Mouse (Mus musculus) monocyte, adult 2 months (primary cell): Measurements from ENCODE around the gene Lpar2.
A peak's percentile ranks its signal among the peaks of the same experiment; 100 is the strongest.

ENCODE experiments used
- DNase-seq, 2 experiments: peaks; one replicate each; pipeline ENCODE4 v3.0.0; 2022; ENCODE audit warnings: low spot score in 2 of 2, low read depth in 1 of 2

Gene Lpar2

DNA sequence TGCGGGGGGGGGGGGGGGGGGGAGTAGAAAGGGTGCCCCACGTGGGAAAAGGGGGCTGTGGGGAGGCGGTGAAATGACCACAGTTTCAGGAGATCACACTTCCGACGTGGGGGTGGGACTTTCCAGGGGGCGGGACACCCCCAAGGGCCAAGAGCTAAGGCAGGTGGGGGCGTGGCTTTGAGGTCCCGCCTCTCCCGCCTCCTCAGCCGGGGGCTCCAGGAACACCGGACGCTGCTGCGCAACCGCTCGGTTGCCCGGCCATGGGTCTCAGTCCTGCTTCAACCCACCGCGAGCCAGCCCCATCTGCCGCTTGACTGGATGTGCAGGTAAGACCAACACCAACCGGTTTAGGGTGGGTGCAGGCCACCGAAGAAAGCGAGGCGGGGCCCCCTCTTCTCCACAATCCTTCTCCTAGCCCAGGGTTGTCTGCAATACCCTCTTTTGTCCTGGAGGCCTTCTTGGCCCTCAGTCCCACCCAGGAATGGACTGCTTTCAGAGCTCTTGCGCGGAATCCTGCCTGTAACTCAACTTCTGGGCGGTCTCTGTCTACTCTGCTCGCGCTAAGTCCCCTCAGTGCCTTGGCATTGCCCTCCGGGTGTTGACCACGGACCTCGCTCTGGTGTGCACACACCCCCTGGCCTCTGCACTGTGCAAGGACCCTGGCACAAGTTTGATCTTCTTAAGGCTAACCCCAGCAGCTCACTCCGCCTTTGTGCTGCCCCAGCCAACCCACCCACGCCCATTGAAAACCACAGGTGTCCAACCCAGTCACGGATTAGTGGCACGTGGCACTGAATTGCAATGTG is at the start of gene Lpar2:
TSS of gene Lpar2 (plus strand) at position 44 of the 806 bp plus-strand sequence.
- DNase-seq, result no peak

GRCm38 (mm10) chr8:69774503-69775148 is 47.6 kb upstream of the Lpar2 start, which contains the start of gene Gm20422:
TSS of gene Gm20422 (minus strand) at chr8:69774886.
- DNase-seq, result peak; percentile 64 to 79

GRCm38 (mm10) chr8:69775149-69775534 is 47.1 kb upstream of the Lpar2 start:
- DNase-seq, result no peak

DNA sequence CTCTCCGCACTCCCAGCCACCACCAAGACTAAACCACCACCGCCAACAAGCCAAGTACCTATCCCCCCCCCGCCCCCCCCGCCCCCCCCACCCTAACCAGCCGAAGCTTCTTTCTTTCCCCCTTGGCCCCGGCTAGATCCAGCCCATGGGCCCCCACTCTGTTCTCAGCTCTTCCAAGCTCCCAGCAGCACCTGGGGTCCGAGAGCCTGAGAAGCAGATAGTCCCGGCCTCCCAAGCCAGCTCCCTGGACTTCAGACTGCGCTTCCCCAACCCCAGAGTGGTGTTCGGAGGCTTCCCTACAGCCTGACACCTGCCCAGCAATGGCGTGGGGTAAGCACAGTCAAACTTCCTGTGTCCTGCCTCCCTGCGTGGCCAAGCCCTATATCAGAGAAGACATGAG is 45.1 kb upstream of the Lpar2 start:
- no peak for DNase-seq

GRCm38 (mm10) chr8:69789105-69789504 is 33.1 kb upstream of the Lpar2 start:
- DNase-seq, result no peak

DNA sequence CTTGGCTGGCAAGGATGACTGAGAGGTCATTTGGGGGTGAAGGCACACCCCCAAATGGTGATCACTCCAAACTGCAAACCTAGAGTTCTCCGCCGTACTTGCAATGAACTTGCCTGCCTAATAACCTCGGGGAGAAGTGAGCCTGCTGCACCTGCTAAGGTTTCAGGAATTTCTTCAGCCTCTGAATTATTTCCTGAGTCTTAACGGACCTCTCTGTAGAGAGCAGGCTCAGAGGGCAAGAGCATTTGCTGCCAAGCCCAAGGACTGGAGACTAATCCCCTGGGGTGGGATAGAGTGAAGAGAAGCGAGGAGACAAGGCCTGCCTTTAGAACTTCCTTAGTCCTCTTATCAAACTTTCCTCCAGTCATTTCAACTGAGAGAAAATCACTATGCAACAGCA is 32.5 kb upstream of the Lpar2 start:
- no peak for DNase-seq

DNA sequence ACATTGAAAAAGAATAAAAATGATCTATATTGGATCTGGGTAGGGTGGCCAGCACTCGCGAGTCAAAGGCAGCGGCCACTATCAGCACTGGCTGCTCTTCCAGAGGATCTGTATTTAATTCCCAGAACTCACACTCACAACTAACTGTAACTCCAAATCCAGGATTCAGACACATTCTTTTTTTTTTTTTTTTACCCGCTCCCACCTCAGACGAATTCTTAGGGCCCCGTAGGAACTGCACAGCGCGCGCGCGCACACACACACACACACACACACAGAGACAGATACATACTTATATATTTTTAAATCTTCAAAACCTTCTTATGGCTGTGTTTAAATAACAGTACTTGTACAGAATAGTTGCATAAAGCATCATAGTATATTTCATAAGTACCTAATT is 31.9 kb upstream of the Lpar2 start:
- DNase-seq, result no peak

- DNase-seq, result peak; percentile 62 to 74
These were observed 31.4 kb upstream of the Lpar2 start, which contains the start of the genes Atp13a1 and Zfp866 for GRCm38 (mm10) chr8:69790773-69791367. TSS of gene Atp13a1 (plus strand) at chr8:69791163. TSS of gene Zfp866 (minus strand) at chr8:69791178.

DNA sequence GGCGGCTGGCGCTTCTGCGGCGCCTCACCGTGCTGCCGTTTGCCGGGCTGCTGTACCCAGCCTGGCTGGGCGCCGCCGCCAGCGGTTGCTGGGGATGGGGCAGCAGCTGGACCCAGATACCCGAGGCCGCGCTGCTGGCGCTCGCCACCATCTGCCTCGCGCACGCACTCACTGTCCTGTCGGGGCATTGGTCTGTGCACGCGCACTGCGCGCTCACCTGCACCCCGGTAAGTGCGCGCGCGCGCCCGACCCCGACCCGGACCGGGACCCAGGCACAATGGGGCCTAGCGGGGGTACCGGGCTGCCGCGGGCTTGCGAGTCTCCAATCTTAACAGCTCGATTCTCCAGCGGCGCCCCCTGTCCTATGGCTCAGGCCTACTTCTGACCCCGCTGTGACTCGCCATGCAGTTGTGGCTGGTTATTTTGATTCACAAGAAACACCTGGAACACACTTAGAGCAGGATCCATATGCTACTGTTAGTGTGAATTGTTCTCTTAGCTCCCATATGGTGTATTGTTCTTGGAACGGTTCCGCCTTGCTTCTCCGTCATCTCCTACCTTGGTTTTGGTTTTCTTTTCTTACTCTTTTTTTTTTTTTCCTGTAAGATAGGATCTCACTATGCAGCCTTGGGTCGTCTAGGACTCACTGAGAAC is 30.7 kb upstream of the Lpar2 start:
- no peak for DNase-seq

GRCm38 (mm10) chr8:69793666-69794065 is 28.6 kb upstream of the Lpar2 start:
- no peak for DNase-seq

DNA sequence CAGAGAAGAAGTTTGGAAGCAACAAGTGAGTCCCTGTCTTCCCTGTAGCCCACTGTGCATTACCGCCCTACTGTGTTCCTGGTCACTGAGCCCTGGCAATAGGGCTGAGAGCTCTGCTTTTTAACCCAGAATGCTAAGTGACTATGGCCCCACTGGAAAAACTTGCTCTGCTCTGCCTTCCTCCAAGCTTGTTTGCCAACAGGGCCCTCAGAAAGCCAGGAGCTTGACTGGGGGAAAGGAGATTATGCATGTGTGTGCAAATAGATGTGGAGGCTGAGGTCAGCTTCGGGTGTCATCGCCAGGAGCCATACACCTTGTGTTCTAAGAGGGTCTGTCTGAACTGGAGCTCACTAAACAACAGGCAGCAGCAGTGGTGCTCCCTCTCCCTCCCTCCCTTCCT is 28.1 kb upstream of the Lpar2 start:
- no peak for DNase-seq

- DNase-seq, result no peak
These were observed 27.3 kb upstream of the Lpar2 start for GRCm38 (mm10) chr8:69794901-69795300.

DNA sequence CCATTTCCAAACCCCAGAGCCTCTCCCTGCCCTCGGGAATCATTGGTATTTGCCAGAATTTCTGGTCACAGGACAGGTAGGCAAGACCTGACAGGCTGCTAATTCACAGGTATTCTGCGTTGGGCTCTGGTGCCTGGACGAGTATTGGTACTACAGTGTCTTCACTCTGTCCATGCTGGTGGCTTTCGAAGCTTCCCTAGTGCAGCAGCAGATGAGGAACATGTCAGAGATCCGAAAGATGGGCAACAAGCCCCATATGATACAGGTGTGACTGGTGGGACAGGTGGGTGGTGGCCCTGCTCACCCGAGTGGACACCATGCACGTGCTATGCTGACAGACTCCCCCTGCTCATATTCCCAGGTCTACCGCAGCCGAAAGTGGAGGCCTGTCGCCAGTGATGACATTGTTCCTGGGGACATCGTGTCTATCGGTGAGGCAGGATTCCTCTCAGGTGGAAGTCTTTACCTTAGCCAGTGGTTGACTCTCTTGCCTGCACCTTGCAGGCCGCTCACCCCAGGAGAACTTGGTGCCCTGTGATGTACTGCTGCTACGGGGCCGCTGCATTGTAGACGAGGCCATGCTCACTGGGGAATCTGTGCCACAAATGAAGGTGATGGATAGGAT is 25.4 kb upstream of the Lpar2 start:
- no peak for DNase-seq

DNA sequence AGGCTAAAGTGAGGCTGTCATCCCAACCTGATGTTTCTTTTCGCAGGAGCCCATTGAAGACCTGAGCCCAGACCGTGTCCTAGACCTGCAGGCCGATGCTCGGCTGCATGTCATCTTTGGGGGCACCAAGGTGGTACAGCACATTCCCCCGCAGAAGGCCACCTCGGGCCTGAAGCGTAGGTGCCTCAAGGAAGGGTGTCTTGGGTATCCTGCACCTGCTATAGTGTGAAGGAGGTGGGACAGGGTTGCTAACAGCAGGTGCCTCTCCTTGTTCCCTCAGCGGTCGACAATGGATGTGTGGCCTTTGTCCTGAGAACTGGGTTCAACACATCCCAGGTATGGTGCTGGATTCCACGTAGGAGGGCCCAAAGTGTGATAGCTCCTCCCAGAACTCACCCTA is 24.6 kb upstream of the Lpar2 start:
- no peak for DNase-seq

DNA sequence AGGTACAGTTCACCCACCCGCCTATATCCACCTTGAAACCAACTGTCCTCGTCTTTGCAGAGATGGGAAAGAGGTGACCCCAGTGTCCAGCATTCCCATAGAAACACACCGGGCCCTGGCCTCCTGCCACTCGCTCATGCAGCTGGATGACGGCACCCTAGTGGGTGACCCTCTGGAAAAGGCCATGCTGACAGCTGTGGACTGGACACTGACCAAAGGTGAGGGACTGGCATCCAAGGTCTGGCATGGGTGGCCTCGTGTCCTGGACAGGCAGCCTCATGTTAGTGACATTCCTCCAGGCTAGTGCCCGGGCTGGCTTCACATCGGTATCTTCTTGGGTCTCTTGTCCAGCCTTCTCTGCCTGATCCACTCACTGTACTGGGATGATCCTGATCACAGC is 23.0 kb upstream of the Lpar2 start:
- DNase-seq, result no peak

DNA sequence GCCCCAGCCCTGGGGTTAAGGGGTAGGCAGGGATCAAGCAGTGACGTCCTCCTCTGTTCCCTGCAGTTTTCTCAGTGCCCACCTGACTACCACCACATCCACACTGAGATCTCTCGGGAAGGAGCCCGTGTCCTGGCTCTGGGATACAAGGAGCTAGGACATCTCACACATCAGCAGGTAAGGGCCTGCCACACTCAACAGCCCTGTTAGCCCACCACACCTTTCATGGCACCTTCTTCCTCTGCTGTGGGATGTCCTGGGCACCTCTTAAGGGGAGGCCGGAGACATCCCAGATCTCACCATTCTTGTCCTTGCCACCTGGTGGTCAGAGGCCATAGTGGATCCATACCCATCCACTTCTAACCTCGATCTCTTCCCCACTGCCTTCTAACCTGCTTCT is 22.3 kb upstream of the Lpar2 start:
- no peak for DNase-seq

DNA sequence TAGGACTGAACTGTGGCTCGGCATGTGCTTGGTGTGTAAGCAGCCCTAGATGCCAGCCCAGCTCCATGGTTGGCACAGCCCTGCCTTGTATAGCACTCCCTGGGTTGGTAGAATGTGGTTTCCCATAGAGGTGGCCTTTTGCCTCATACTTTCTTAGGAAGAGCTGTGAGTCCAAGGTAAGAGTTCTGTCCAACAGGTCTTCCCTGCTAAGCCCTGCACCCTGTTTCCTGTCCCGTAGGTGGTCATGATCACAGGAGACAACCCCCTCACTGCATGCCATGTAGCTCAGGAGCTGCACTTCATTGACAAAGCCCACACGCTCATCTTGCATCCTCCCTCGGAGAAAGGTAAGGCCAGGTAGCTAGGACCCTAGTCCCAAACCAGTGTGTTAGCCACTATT is 20.4 kb upstream of the Lpar2 start:
- DNase-seq, result no peak

- DNase-seq, result no peak
These were observed 20.0 kb upstream of the Lpar2 start for GRCm38 (mm10) chr8:69802216-69802615.

DNA sequence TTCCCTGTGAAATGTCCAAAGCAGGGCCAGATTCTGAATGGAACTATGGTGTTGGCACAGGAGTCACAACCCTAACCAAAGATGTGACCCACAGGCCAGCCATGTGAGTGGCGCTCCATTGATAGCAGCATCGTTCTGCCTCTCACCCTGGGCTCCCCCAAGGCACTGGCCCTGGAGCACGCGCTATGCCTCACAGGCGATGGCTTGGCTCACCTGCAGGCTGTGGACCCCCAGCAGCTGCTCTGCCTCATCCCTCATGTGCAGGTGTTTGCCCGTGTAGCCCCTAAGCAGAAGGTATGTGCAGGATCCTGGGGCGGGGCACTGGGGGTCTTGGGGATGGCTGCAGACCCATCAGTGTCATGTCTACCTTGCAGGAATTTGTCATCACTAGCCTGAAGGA is 18.9 kb upstream of the Lpar2 start:
- no peak for DNase-seq

- no peak for DNase-seq
These were observed 17.7 kb upstream of the Lpar2 start for GRCm38 (mm10) chr8:69804537-69804936.

DNA sequence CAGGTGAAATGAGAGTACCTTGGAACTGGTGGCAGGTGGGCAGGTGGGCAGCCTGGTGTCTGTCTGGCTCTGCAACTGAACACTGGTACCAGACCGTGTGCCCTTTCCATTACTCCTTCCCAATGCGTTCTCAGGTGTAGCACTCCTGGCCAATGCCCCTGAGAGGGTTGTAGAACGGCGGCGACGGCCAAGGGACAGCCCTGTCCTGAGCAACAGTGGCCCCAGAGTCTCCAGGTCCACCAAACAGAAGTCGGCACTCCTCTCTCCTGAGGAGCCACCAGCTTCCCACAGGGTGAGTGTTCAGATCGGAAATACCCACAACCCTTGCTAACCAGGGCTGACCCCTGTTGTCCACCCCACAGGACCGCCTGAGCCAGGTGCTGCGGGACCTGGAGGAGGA is 17.1 kb upstream of the Lpar2 start:
- no peak for DNase-seq
